Mouse (Mus musculus) heart, embryonic 14.5 days (tissue): ENCODE data around the gene Gapdhs. TPM values are rescaled to one million over a fixed set of nuclear protein-coding genes. Genes with fewer than 3 reads are reported as not detected.

Experiments
- ATAC-seq: fragments of 200-750 bp; cut with Nextera tagmentation; 2 replicates; pipeline ENCODE4 v1.8.0; 2017; ENCODE audit warnings: low read depth, moderate TSS enrichment; ENCODE audit not compliant: insufficient number of reproducible peaks, insufficient read depth, low FRiP score
- H3K27ac ChIP-seq, 2 experiments: fragments of 200-500 bp in 1 of 2; fragments of 300-500 bp in 1 of 2; sonication (generic) in 1 of 2; replicated peaks in 1 of 2; 2 replicates each; pipeline ENCODE4 v1.5.1; 2012 to 2014; ENCODE audit warnings: low read depth in 2 of 2, low read length in 2 of 2, control low read depth in 1 of 2, mild to moderate bottlenecking in 1 of 2, mixed read lengths in 1 of 2; ENCODE audit not compliant: control insufficient read depth in 1 of 2, insufficient read depth in 1 of 2
- H3K27me3 ChIP-seq: fragments of 300-500 bp; sonication (generic); 2 replicates; pipeline ENCODE4 v1.6.1; 2014; ENCODE audit warnings: mild to moderate bottlenecking, low read length, control low read depth; ENCODE audit not compliant: control insufficient read depth, insufficient read depth
- H3K36me3 ChIP-seq: fragments of 300-500 bp; sonication (generic); 2 replicates; pipeline ENCODE4 v1.6.1; 2014; ENCODE audit warnings: mild to moderate bottlenecking, control low read depth, low read length, mixed read lengths; ENCODE audit not compliant: control insufficient read depth, insufficient read depth
- H3K4me1 ChIP-seq, 2 experiments: fragments of 200-500 bp in 1 of 2; fragments of 300-500 bp in 1 of 2; sonication (generic) in 1 of 2; 2 replicates each; pipeline ENCODE4 v1.6.1; 2012 to 2014; ENCODE audit warnings: low read length in 2 of 2, control low read depth in 1 of 2, mixed read lengths in 1 of 2; ENCODE audit not compliant: control insufficient read depth in 2 of 2, insufficient read depth in 2 of 2
- H3K4me2 ChIP-seq: fragments of 300-500 bp; sonication (generic); 2 replicates; pipeline ENCODE4 v1.6.1; 2014; ENCODE audit warnings: mild to moderate bottlenecking, low read length
- H3K4me3 ChIP-seq, 2 experiments: fragments of 200-500 bp in 1 of 2; fragments of 300-500 bp in 1 of 2; sonication (generic) in 1 of 2; 2 replicates each; pipeline ENCODE4 v1.5.1; 2012 to 2014; ENCODE audit warnings: low read length in 2 of 2, mild to moderate bottlenecking in 2 of 2, control low read depth in 1 of 2, low read depth in 1 of 2, moderate library complexity in 1 of 2; ENCODE audit not compliant: control insufficient read depth in 1 of 2, insufficient read depth in 1 of 2
- H3K9ac ChIP-seq: fragments of 300-500 bp; sonication (generic); 2 replicates; pipeline ENCODE4 v1.6.1; 2014; ENCODE audit warnings: mild to moderate bottlenecking, low read length
- H3K9me3 ChIP-seq: fragments of 300-500 bp; sonication (generic); 2 replicates; pipeline ENCODE4 v1.6.1; 2016; ENCODE audit warnings: low read length, control low read depth; ENCODE audit not compliant: control insufficient read depth
- WGBS: fragments of 180-500 bp; shearing (Covaris S2); extraction: QIAGEN DNeasy Blood & Tissue Kit; methylation state at CpG from one replicate; pipeline ENCODE4 v1.1.7; 2014; 5-methylcytosine and 5-hydroxymethylcytosine counted together
- polyA plus RNA-seq: library from polyadenylated mRNA; unstranded; fragments of >200 nt; fragmentation: Nextera tagmentation; extraction: Ambion mirVana; gene quantifications from 2 replicates; pipeline ENCODE4 v1.2.1, GENCODE M21; 2014

Gapdhs gene
- polyA plus RNA-seq, 1 experiment from 2014 or later = 0.43 TPM

- ATAC-seq = no peak
- 0 out of 2 replicates have a peak, but pooled peaks cover under 1% of the 10 kb centered on the region for H3K36me3 ChIP-seq
- H3K9ac ChIP-seq = no peak overlapping the region
- H3K4me1 ChIP-seq = peaks cover 6 to 12% of the 10 kb centered on the region in 2 experiments; a peak in 3 of 4 replicates
- peaks cover 17% of the 10 kb centered on the region for H3K27me3 ChIP-seq
- no peak overlapping the region for H3K27ac ChIP-seq
- H3K9me3 ChIP-seq = no peaks in the 10 kb centered on the region
- no peak overlapping the region for H3K4me3 ChIP-seq
- 85% methylated on average over 7 of the region's 7 CpGs for WGBS
- H3K4me2 ChIP-seq = no peak overlapping the region
Measured at GRCm38 (mm10) chr7:30721286-30721685, 22.2 kb downstream of the Gapdhs start.

DNA sequence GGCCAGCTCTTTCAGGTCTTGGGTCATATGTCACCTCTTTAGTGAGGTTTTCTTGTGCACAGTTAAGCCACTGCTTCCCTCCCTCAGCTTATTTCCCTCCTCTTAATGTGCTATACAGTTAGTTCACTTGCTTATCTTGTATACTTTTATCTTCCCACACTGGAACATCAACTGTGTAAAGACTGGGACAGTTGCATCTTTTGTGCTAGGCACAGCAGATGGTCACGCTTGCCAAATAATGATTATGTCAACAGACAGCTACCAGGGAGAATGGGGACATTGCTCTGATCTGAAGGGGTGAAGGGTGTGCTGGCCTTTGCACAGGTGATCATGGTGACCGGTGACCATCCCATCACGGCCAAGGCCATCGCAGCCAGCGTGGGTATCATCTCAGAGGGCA is 23.8 kb downstream of the Gapdhs start:
- Histone ChIP-seq H3K27ac (no peak overlapping the region), H3K36me3 (no peaks in the 10 kb centered on the region), H3K4me1 (peaks cover 6 to 12% of the 10 kb centered on the region in 2 experiments; a peak in 3 of 4 replicates), H3K9ac (no peak overlapping the region), H3K9me3 (no peaks in the 10 kb centered on the region), H3K4me2 (no peak overlapping the region), H3K27me3 (peaks cover 30% of the 10 kb centered on the region), H3K4me3 (no peak overlapping the region)
- no peak for ATAC-seq
- 90% methylated on average over 5 of the region's 5 CpGs for WGBS

- Histone ChIP-seq H3K9me3 (no peaks in the 10 kb centered on the region), H3K4me1 (peaks cover 6 to 12% of the 10 kb centered on the region in 2 experiments; a peak in 3 of 4 replicates), H3K4me2 (peak overlapping the region; percentile 69), H3K9ac (no peak overlapping the region), H3K27me3 (peaks cover 30% of the 10 kb centered on the region), H3K27ac (no peak overlapping the region), H3K4me3 (peak overlapping the region; percentile 32 to 35), H3K36me3 (no peaks in the 10 kb centered on the region)
- WGBS = 12% methylated on average over 14 of the region's 14 CpGs
- ATAC-seq = peak; percentile 13; the same call in 1 of the 2 replicates
Measured at GRCm38 (mm10) chr7:30717716-30718046, 25.8 kb downstream of the Gapdhs start.

- Histone ChIP-seq H3K27ac (no peak overlapping the region), H3K9ac (0 out of 2 replicates have a peak overlapping the region, but pooled peaks have one; percentile 16), H3K27me3 (peaks cover 30% of the 10 kb centered on the region), H3K4me1 (peaks cover 6 to 12% of the 10 kb centered on the region in 2 experiments; a peak in 3 of 4 replicates), H3K36me3 (no peaks in the 10 kb centered on the region), H3K9me3 (no peaks in the 10 kb centered on the region), H3K4me2 (peak overlapping the region; percentile 69), H3K4me3 (peak overlapping the region; percentile 32 to 35)
- 3% methylated on average over 43 of the region's 43 CpGs for WGBS
- peak; percentile 84 for ATAC-seq
Measured at GRCm38 (mm10) chr7:30717006-30717715, 26.3 kb downstream of the Gapdhs start.

GRCm38 (mm10) chr7:30711942-30712341 is 31.5 kb downstream of the Gapdhs start, which contains the start of gene Atp4a:
Gene Atp4a (plus strand): TSS chr7:30712209.
- Histone ChIP-seq H3K36me3 (no peaks in the 10 kb centered on the region), H3K27me3 (peaks cover 19% of the 10 kb centered on the region), H3K4me2 (no peak within 1 kb of the TSS), H3K4me3 (no peak within 1 kb of the TSS), H3K9me3 (no peaks in the 10 kb centered on the region), H3K4me1 (peaks cover 3 to 9% of the 10 kb centered on the region in 2 experiments), H3K27ac (no peak within 1 kb of the TSS), H3K9ac (no peak within 1 kb of the TSS)
- ATAC-seq = no peak
- WGBS = 60% methylated on average over 3 of the region's 3 CpGs

DNA sequence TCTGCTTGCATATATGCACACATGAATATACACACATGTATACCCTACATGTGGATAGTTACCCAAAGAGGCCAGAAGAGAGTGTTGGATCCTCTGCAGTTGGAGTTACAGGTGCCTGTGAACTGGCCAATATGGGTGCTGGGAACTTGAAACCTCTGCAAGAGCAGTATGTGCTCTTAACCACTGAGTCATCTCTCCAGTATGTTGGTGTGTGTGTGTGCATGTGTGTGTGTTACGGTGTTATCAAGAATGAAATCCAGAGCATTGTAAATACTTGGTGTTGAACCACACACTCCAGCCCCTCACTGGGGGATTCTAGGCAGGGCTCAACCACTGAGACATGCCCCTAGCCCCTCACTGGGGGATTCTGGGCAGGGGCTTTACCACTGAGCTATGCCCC is 36.0 kb downstream of the Gapdhs start:
- no peaks in the 10 kb centered on the region for H3K27me3 ChIP-seq
- no peak overlapping the region for H3K9ac ChIP-seq
- H3K9me3 ChIP-seq = no peaks in the 10 kb centered on the region
- no peak for ATAC-seq
- H3K36me3 ChIP-seq = no peaks in the 10 kb centered on the region
- H3K27ac ChIP-seq = peak overlapping the region in 1 of 2 experiments; percentile 87; a peak in 2 of 4 replicates
- WGBS = 59% methylated on average over 1 of the region's 1 CpGs
- H3K4me2 ChIP-seq = no peak overlapping the region
- peaks cover 9 to 17% of the 10 kb centered on the region in 2 experiments for H3K4me1 ChIP-seq
- no peak overlapping the region for H3K4me3 ChIP-seq

- Histone ChIP-seq H3K4me3 (no peak overlapping the region), H3K9ac (0 out of 2 replicates have a peak overlapping the region, but pooled peaks have one; percentile 50), H3K9me3 (no peaks in the 10 kb centered on the region), H3K4me1 (peaks cover 9 to 17% of the 10 kb centered on the region in 2 experiments), H3K36me3 (no peaks in the 10 kb centered on the region), H3K4me2 (peak overlapping the region; percentile 37; the same call in 1 of the 2 replicates), H3K27ac (peak overlapping the region; percentile 80 to 87), H3K27me3 (no peaks in the 10 kb centered on the region)
- 16% methylated on average over 8 of the region's 8 CpGs for WGBS
- peak; percentile 73 for ATAC-seq
Measured at GRCm38 (mm10) chr7:30706214-30706882, 37.1 kb downstream of the Gapdhs start.
